Mouse (Mus musculus) heart, adult 18-20 months (tissue): Measurements from ENCODE around the gene Trub2. TPM values are rescaled to one million over a fixed set of nuclear protein-coding genes. Genes with fewer than 3 reads are reported as not detected.

Source experiments
- DNase-seq, 2 experiments: peaks; one replicate each; pipeline ENCODE4 v3.0.0; 2021 to 2022; ENCODE audit warnings: mixed read lengths in 1 of 2
- total RNA-seq, 2 experiments: library from RNA; stranded (reverse); gene quantifications; 2 replicates each; pipeline ENCODE4 v1.2.3; 2021

Trub2 gene
- total RNA-seq, 2 experiments from 2014 or later, result 31.6 to 42.1 TPM

GRCm38 (mm10) chr2:29724664-29725365 lies 63.5 kb downstream of the Trub2 start:
- DNase-seq, result no peak

GRCm38 (mm10) chr2:29723132-29723531 lies 65.2 kb downstream of the Trub2 start:
- DNase-seq, result no peak

GRCm38 (mm10) chr2:29718581-29718980 lies 69.7 kb downstream of the Trub2 start:
- no peak for DNase-seq

- peak; percentile 60 to 67 for DNase-seq
Measured at GRCm38 (mm10) chr2:29716691-29717090, 71.6 kb downstream of the Trub2 start.

GRCm38 (mm10) chr2:29716143-29716542 lies 72.2 kb downstream of the Trub2 start:
- DNase-seq, result no peak

GRCm38 (mm10) chr2:29714127-29714526 lies 74.2 kb downstream of the Trub2 start:
- DNase-seq, result no peak

GRCm38 (mm10) chr2:29713501-29713900 lies 74.8 kb downstream of the Trub2 start:
- no peak for DNase-seq

- no peak for DNase-seq
Measured at GRCm38 (mm10) chr2:29711877-29712276, 76.4 kb downstream of the Trub2 start.

Other genes starting within 250 kb of the Trub2 start
- 100 to 1,000 TPM in 1 of 2 experiments, 10 to 100 TPM in 1; 100.0 to 108 TPM for gene Rapgef1, start 168.8 kb downstream of the Trub2 start, total RNA-seq
- gene Gm13420, start 36.8 kb downstream of the Trub2 start, total RNA-seq, result not detected
- gene Gm13547, start 29.2 kb downstream of the Trub2 start, total RNA-seq, result not detected
- 10 to 100 TPM; 16.8 to 18.9 TPM for gene Coq4, start 1.0 kb downstream of the Trub2 start, total RNA-seq
- gene Slc27a4, start 14.1 kb upstream of the Trub2 start, total RNA-seq, result 10 to 100 TPM; 16.2 to 17.6 TPM
- gene Urm1, start 31.6 kb upstream of the Trub2 start, total RNA-seq, result 10 to 100 TPM; 30.3 to 39.9 TPM
- gene Cercam, start 80.7 kb upstream of the Trub2 start, total RNA-seq, result 1 to 10 TPM; 1.9 to 2.7 TPM
- 10 to 100 TPM; 15.0 to 21.8 TPM for gene Odf2, start 100.7 kb upstream of the Trub2 start, total RNA-seq
- 10 to 100 TPM; 22.7 to 24.7 TPM for gene Gle1, start 146.9 kb upstream of the Trub2 start, total RNA-seq
- 100 to 1,000 TPM; 157 to 176 TPM for gene Sptan1, start 177.1 kb upstream of the Trub2 start, total RNA-seq